Mouse (Mus musculus) testis, postnatal 10 days (tissue): ENCODE results near the gene Dct.

ENCODE experiments used
- DNase-seq: peaks from one replicate; pipeline ENCODE4 v3.0.0; 2021; ENCODE audit warnings: low spot score

The Dct gene

DNA sequence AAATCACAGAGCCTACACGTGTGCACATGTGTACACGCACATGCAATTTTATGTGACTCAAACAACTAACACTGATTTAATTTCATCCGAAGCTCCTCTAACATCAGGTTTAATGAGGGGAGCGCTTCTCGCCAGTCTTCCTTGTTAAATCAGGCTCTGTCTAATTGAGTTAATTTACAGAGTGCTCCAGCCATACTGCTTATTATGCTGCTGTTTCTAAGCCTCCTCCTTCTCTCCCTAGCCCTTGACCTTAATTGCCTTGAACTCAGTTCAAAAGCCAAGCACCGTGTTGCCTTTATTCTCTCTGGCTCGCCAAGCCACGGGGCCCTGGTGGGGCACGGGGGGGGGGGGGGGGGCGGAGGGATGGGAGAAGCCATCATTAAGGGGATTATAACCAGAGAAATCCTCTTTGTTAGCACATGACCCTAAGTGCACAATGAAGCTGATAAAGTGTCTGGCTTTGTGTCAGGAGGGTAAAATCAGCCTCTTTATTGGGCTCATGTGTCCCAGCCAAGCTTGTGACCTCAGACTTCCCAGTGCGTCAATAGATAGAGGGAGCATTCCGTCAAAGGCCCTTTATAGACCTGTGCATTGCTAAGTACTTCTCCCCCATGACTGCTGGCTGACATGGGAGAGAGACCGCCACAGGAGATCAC lies at the start of gene Dct:
Gene Dct (minus strand): TSS at position 270 of the 656 bp plus-strand sequence.
- no peak for DNase-seq

GRCm38 (mm10) chr14:118101227-118101990 lies 49.4 kb upstream of the Dct start:
- no peak for DNase-seq

GRCm38 (mm10) chr14:118098265-118098664 lies 46.2 kb upstream of the Dct start:
- no peak for DNase-seq

GRCm38 (mm10) chr14:118089806-118090392 lies 37.9 kb upstream of the Dct start:
- DNase-seq: no peak

GRCm38 (mm10) chr14:118089215-118089805 lies 37.3 kb upstream of the Dct start:
- peak; percentile 96 for DNase-seq

GRCm38 (mm10) chr14:118088437-118089207 lies 36.6 kb upstream of the Dct start:
- DNase-seq: no peak

- DNase-seq: no peak
Observed at GRCm38 (mm10) chr14:118086271-118087035, 34.4 kb upstream of the Dct start.

DNA sequence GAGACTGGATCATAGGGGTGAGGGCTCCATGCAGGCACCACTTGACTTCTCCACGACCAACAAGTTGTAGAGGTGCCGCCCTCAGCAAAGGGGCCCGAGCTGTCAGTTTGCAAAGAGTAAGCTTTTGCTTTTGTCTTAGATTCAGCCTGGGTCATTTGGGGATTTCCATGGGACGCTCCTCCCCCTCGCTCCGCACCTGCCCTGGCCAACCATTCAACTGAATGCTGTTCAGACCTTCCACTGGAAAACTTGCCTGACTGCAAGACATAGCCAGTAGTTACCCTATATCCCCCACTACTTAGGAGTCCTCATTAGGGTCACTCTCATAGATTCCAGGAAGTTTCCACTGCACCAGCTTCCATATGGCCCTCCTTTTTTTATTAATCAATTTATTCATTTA lies 31.8 kb upstream of the Dct start:
- DNase-seq: no peak

- no peak for DNase-seq
Observed at GRCm38 (mm10) chr14:118080606-118081005, 28.6 kb upstream of the Dct start.

- no peak for DNase-seq
Observed at GRCm38 (mm10) chr14:118070100-118070499, 18.1 kb upstream of the Dct start.

DNA sequence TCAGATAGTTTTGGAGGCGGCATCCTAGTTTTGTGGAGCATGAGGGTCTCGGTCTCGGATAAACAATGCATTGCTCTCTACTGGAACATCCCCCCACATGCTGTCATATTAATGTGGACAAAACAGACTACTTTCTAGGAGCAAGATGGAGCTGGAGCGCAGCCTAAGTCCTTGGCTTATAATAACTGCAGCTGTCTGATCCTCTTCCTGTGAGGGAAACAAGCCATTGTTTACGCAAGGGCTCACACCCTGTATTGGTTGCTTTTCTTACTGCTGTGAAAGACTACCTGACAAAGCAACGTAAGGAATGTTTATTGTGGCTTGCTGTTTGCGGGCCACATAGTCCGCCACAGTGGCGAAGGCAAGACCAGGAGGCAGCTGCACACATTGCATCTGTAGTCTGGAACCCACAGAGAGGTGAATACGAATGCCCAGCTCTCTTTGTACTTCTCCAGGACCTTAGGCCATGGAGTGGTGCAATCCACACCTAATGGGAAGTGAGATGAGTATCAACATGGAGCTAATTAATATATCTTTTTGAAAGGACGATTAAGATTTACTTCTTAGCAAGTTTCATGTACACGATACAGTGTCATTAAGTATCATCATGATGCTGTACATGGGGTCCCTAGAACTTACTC lies 17.5 kb upstream of the Dct start:
- DNase-seq: no peak

DNA sequence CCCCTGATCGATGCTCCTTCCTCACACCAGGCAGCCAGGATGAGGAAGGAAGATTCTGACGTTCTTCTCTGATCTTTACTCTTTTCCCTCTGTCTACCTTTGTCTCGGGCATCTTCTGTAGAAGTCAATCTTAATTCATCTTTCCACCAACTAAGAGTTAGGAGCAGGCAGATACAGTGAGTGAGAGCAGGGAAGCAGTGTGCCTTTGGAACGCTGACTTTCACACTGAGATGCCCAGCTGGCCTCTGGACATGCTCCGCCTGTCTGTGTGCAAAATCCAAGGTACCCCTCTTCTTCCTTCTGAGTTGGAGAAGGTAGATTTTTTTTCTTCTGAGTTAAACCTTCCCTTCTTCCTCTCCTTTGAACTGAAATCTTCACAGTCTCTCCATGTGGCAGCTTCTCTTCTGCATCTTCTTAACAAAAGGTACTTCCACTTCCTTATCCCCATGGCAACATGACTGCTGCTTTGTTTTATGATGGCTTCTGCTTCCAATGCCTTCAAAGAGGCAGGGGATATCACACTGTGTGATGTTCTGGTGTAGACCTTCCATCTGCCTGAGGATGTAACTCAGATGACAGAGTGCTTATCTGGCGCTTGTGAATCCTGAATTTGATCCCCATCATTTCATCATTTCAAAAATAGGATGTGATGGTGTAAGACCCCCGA lies 9.9 kb upstream of the Dct start:
- no peak for DNase-seq

DNA sequence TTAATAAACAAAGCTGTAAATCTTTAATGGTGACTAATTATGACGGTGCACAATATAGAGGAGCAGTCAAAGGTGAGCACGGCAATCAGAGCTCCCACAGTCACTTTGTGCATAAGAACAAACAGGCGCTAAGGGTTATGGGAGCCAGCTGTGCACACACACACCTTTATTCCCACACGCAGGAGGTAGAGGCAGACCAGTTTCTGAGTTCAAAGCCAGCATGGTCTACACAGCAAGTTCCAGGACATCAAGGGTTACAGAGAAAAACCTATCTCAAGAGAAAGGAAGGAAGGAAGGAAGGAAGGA lies 6.5 kb upstream of the Dct start:
- no peak for DNase-seq

DNA sequence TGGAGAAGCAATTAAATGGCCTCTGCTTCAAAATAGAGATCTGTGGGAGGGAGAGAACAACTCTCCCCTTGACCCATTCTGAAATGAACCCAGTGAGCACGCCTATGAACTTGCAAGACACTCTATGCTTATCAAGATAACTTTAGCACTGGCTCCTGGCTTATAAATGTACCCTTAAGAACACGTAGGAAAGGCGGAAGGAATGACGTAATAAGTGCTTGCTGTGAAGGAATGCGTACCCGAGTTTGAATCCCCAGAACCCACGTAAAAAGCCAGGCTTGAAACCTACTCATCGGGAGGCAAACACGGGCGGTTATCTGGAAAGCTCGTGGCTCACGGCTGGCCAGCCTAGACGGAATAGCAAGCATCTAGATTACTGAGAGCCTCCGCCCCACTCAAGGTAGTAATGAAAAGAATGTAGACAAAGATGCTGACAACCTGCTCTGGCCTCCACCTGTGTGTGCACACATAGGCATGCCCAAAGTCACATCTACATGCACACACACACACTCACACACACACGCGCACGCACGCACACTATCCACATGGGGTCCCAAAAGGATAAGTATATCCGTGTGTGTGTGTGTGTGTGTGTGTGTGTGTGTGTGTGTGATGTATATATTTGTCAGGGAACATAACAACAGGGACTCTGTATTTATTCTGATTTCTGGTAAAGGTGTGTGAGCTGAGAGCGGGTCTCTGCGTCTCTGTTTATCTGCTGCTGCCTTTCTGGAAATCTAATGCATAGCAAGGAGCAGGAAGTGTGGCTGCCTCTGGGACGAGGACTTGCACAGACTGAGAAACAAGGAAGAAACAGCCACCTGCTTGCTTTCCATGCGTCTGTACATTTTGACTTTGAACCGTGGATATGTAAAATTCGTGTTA lies 5.9 kb upstream of the Dct start:
- no peak for DNase-seq

- DNase-seq: no peak
Observed at GRCm38 (mm10) chr14:118052770-118053169, 726 bp upstream of the Dct start.

DNA sequence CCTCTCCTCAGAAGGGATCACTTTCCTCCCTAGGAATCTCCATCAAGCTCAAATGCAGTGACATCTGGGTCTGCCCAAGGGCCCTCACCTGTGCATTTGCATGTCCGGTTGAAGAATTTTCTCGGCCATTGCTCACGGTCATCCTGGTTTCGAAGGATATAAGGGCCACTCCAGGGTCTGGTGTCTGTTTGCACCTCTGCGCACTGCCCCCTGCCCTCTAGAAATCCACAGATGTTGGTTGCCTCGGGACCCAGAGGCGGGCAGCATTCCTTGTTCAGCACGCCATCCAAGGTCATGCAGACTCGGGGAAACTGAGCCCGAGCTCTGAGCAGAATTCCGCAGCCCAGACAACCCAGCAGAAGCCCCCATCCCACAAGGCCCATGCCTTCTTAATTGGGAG lies 648 bp downstream of the Dct start:
- DNase-seq: no peak

DNA sequence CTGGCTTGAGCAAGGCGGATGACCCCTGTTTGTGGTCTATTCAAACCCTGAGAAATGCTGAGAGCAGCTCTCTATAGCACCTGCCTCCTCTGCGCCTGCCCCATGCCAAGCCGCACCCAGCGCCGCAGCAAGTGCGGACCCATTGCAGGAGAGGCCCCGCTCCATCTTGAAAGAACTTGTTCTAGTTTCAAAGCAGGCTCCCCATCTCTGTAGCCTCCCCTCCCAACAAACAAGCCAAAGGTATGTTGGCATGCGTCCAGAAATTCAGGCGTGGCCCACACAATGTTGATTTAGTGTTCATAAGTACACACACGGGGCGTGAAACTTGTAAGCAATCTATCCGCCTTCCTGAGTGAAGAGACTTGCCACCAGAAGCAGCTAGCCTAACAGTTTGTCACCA lies 1.1 kb downstream of the Dct start:
- DNase-seq: no peak

DNA sequence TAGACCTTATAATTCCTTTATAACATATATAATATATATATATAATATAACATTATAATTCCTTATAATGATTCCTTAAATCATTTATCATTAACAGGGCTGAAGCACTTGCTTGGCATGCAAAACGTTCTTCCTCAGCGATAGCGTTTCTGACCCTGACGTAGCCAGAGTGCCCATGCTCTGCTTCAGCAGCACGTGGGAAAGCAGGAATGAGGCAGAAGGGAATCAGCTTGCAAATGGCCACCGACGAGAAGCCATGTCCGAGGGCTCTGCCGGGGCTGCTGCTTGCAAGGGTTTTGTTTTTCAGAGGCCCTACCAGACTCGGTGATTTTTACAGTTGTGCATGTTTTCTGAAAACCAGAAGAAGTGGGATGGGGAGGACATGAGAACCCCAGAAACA lies 1.6 kb downstream of the Dct start:
- DNase-seq: no peak

DNA sequence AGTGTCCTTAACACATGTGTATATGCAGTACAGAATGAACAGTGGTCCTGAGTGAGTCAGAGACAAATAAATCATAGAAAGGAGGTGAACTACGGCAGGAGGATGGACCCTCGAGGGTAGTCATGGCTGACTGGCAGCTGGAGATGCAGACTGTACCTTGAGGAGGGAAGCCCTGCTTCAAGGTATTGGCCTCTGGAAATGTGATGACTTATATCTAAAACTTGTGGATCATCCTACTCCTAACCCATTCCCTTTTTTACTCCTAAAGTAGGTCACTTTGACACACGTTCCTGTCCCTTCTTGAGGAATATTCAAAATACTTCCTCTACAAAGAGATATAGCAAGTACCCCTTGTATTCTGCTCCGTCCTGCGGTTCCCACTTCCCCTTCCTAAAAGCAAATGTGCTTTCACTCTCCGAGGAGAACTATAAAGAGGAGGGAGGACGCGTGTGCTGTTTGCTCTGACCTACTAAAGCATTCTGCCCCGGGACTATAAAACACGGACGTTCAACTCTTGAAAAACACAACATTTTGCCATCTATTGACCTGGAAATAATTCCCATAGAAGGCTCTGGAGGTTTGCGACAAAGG lies 2.3 kb downstream of the Dct start:
- DNase-seq: no peak
